In genomic region chr8:13697681-13698080, GRCm38 (mm10) we compare ENCODE assay signal across 20 mouse cellular contexts. TPM values are rescaled to one million over a fixed set of nuclear protein-coding genes. Genes with fewer than 3 reads are reported as not detected.
DNase-seq lines count a peak whose midpoint lies in the region; ATAC-seq and TF ChIP-seq lines count a peak whose summit lies in the region.
"Had no signal": no experiment of that assay in that cellular context is flagged by ENCODE, and none has a peak within 500 bp of the region (broad histone marks: within the 10 kb centered on the region; RNA-seq: fewer than 3 reads in every experiment).

No protein-coding gene starts in this region.

- H3K9ac ChIP-seq in lung, postnatal 0 days (replicated peaks; ENCODE audit: low read depth): no peak overlapping the region
- H3K9ac ChIP-seq: heart, embryonic 15.5 days; limb, embryonic 12.5 days; lung, embryonic 14.5 days had no signal

- H3K9me3 ChIP-seq in lung, postnatal 0 days (ENCODE audit: low read length): no peaks in the 10 kb centered on the region
- H3K9me3 ChIP-seq: G1E; heart, embryonic 15.5 days; limb, embryonic 12.5 days had no signal

- peak; percentile 21 for DNase-seq in gastrocnemius, postnatal 10 days
- no peak for DNase-seq in gastrocnemius, adult 8-10 months (ENCODE audit: low spot score in 2 of 2)
- DNase-seq in lung, postnatal 10 days: peak; percentile 42
- no peak for DNase-seq in lung, postnatal 0 days (ENCODE audit: low spot score)
- DNase-seq in cerebellum, postnatal 25 days: peak; percentile 81 to 86
- no peak for DNase-seq in right cerebral cortex, adult 2 months (ENCODE audit: low spot score in 2 of 2)
- DNase-seq in kidney, postnatal 14 days: no peak
- DNase-seq in B cell, adult 2 months: no peak
- DNase-seq: embryo, embryonic 11 days; kidney, postnatal 25 days; layer of hippocampus, postnatal 36 days; lung, embryonic 14.5 days; midbrain, embryonic 14.5 days; thymus, adult 18-20 months had no signal

- no peak overlapping the region for H3K27ac ChIP-seq in lung, postnatal 0 days (ENCODE audit: low read length)
- H3K27ac ChIP-seq: heart, embryonic 15.5 days; limb, embryonic 12.5 days had no signal

- no peak for TF ChIP-seq EP300 in lung, postnatal 0 days (IDR thresholded peaks at IDR 0.05)

- H3K27me3 ChIP-seq in lung, postnatal 0 days (replicated peaks; ENCODE audit: insufficient read depth, low read length): no peaks in the 10 kb centered on the region
- H3K27me3 ChIP-seq: limb, embryonic 12.5 days had no signal

- TF ChIP-seq CTCF in lung, postnatal 0 days (IDR thresholded peaks at IDR 0.05): no peak

- H3K4me1 ChIP-seq in lung, postnatal 0 days (ENCODE audit: insufficient read depth, low read depth, low read length): no peaks in the 10 kb centered on the region
- H3K4me1 ChIP-seq: limb, embryonic 12.5 days had no signal

- H3K4me2 ChIP-seq in lung, postnatal 0 days (replicated peaks; ENCODE audit: low read depth, low read length): no peak overlapping the region
- H3K4me2 ChIP-seq: heart, embryonic 15.5 days; limb, embryonic 12.5 days; lung, embryonic 14.5 days had no signal

- ATAC-seq in lung, postnatal 0 days: no peak
- ATAC-seq: inflammation-experienced regulatory T-cells, adult 6 months had no signal

- no peak overlapping the region for H3K4me3 ChIP-seq in lung, postnatal 0 days (ENCODE audit: low read depth, low read length)
- H3K4me3 ChIP-seq: erythroblast, embryonic 14.5 days; heart, embryonic 15.5 days; limb, embryonic 12.5 days had no signal

- no peaks in the 10 kb centered on the region for H3K36me3 ChIP-seq in lung, postnatal 0 days (ENCODE audit: insufficient read depth, low read length)
- H3K36me3 ChIP-seq: G1E; heart, embryonic 15.5 days; limb, embryonic 12.5 days had no signal

- 61% methylated on average over 8 of the region's 8 CpGs for WGBS in lung, postnatal 0 days

RNA-seq across cellular contexts. Expression of gene Cfap97d2, which starts 8.0 kb away (rescaled TPM):
- total RNA-seq in gastrocnemius, postnatal 10 days (2021): not detected
- total RNA-seq in gastrocnemius, adult 8-10 months (2022): not detected
- 0.81 and 1.1 TPM in 2 replicates for polyA plus RNA-seq in lung, postnatal 0 days (2015; fragmentation: Nextera tagmentation; extraction: Ambion mirVana)
- polyA plus RNA-seq: C2C12; erythroblast, embryonic 14.5 days; G1E; heart, embryonic 15.5 days; inflammation-experienced regulatory T-cells, adult 6 months; lung, embryonic 14.5 days had no signal

RNA-seq across cellular contexts. Expression of gene Rasa3, which starts 20.3 kb away (rescaled TPM):
- total RNA-seq in gastrocnemius, postnatal 10 days (2021): 10 to 100 TPM; 20.4 to 34.0 TPM
- 1 to 10 TPM; 5.0 to 6.9 (median 6.2) TPM for total RNA-seq in gastrocnemius, adult 8-10 months (2022)
- 28.5 and 28.6 TPM in 2 replicates for polyA plus RNA-seq in lung, postnatal 0 days (2015; fragmentation: Nextera tagmentation; extraction: Ambion mirVana)

RNA-seq across cellular contexts. Expression of gene Cdc16, which starts 59.8 kb away (rescaled TPM):
- total RNA-seq in gastrocnemius, postnatal 10 days (2021): 10 to 100 TPM; 41.8 to 46.6 TPM
- 10 to 100 TPM; 23.1 to 29.3 (median 25.8) TPM for total RNA-seq in gastrocnemius, adult 8-10 months (2022)
- polyA plus RNA-seq in lung, postnatal 0 days (2015; fragmentation: Nextera tagmentation; extraction: Ambion mirVana): 86.4 and 86.8 TPM in 2 replicates

Comparison
In these comparisons a context has a peak if more than half of its experiments do, and no peak if none do; other contexts are left out.
1. DNase-seq: peak in gastrocnemius, postnatal 10 days (single experiment), lung, postnatal 10 days (single experiment) and cerebellum, postnatal 25 days (2 of 2); none in gastrocnemius, adult 8-10 months (0 of 2), lung, postnatal 0 days (single experiment), right cerebral cortex, adult 2 months (0 of 2), kidney, postnatal 14 days (single experiment) and B cell, adult 2 months (0 of 2).